Mouse (Mus musculus) adrenal gland, postnatal 0 days (tissue): ENCODE results near the gene Tsen54. TPM values are rescaled to one million over a fixed set of nuclear protein-coding genes. Genes with fewer than 3 reads are reported as not detected.

Source experiments
- microRNA-seq: library from miRNA; unstranded; fragments of <30 nt; microRNA quantifications from one replicate; pipeline ENCODE4, GENCODE M21; 2016; ENCODE audit warnings: borderline replicate concordance; ENCODE audit not compliant: insufficient number of aligned reads
- polyA plus RNA-seq: library from polyadenylated mRNA; unstranded; fragments of >200 nt; fragmentation: Nextera tagmentation; extraction: Ambion mirVana; gene quantifications from 2 replicates; pipeline ENCODE4 v1.2.1, GENCODE M21; 2015

Tsen54 gene
- 15.9 and 20.0 TPM in 2 replicates for polyA plus RNA-seq

DNA sequence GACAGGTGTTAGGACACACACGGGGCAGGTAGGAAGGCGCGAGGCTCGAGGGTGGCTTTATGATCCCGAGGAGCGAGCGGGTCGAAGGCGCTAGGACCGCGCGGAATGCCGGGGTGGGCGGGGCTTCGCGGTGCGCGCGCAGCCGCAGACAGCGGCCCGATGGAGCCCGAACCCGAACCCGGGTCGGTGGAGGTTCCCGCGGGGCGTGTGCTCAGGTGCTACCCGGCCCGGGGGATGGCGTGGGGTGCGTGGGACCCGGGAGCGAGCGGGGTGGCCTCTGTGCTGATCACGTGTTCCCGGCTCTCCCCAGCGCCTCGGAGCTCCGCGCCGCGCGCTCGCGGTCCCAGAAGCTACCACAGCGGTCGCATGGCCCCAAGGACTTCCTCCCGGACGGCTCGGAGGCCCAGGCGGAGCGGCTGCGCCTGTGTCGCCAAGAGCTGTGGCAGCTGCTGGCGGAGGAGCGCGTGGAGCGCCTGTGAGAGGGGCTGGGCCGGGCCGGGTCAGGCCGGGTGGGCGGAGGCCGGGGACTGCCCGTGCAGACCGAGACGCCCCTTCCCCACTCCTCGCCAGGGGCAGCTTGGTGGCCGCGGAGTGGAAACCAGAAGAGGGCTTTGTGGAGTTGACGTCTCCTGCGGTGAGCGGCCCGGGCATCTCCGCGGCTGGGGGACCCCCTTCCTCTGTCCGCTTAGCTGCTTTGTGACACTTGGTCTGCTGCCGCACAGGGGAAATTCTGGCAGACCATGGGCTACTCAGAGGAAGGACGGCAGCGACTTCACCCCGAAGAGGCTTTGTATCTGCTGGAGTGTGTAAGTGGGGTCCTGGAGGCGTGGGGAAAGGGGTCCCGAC, at the start of gene Tsen54:
Gene Tsen54 (plus strand): TSS at position 120 of the 846 bp plus-strand sequence.

DNA sequence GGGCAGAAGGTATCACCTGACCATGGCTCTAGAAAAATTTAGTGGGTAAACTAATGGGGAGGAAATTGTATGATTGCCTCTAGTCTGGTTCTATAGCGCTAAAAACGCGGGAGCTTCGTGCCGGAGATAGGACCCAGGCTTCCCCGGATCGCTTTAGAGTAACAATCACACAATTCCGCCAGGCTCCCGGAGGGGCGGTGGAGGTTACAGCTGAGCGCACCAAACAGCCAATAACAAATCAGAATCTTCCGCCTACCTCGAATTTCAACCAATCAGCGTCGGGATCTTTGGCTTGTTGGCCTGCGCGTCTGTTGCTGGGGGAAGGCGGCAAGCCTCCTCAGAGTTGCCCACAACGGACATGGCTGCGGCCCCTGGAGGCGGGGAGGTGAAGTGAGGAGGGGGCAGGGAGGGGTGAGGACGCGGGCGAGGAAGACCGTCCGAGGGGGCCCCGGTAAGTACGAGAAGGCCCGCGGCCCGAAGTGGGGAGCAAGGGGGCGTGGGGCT, 49.4 kb upstream of the Tsen54 start, which contains the start of gene Tmem94:
Gene Tmem94 (plus strand): TSS at position 331 of the 504 bp plus-strand sequence.

DNA sequence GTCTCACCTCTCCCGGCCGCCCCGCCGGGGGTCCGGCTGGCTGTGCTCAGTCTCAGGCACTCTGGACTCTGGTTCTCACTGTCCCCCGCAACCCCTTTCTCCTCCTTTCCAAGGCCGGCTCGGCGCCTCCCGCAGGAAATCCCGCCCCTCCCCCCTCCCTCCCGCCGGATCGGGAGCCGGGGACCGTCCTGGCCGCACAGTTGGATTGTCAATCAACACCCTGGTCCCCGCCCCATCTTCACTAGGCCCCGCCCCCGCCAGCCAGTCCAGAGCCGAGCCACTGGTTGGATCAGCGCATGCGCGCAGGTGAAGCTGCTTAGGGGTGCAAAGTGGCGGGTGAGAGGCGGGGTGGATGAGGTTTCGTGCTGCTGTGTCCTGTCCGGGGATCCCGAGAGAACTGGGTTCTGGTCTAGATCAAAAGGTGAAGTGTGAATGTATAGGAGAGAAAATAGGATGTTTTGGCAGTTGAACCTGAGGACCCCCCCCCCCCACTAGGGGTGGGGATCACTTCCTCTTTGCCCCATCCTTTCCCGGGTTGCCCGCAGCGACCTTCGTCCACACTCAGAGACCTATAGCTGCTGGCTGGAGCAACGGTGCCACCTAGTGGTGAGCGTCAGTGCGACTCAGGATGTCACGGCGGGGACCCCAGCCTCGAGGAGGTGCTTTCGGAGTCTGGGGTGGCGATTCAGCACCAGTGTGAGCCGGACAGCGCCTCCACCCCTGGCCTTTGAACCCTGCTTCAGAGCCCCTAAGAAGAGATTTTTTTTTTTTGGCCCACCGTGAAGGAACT, 822 bp upstream of the Tsen54 start, which contains the start of gene Caskin2:
Gene Caskin2 (minus strand): TSS at position 133 of the 790 bp plus-strand sequence.

DNA sequence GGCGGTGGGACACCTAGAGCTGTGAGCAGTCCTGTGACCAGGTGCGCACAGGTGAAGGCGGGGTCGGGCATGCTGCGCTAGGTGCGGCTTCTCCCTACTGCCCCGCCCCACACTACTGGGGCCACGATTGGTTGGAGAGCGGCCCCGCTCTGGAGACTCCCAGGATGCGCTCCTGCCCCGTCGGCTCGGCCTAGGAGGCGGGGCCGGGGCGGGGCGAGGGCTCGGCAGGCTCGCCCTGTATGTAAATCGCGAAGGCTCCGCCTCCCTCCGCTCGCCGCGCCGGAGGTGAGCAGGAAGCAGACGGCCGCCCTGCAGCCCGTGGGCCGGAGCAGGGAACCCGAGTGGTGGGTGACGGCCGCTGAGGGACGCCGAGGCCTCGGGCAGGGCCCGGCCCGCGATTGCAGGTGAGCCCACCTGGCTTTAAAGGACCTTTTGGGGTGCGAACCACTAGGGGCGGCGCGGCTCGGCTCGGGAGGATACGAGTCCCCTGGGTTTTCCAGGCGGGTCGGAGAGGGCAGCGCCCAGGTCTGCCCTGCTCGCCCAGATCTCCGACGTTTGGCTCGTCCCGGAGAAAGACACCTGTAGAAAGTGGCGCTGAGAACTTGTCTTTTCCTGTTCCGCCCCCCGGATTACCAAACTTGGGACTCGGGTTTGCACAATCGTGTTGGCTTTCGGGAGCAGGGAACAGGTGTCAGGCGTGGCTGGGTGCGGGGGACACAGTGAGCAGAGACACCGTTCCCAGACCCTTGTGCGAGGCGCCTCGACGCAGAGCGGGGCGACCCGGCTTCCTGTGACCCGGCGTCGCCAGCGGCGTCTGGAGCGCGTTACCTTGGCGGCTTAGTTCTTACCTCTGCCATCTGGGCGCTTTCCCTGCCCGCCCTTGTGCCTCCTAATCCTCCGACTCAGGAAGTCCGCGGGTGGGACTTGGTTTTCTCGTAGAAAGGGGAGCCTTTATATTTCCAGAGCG, 9.5 kb downstream of the Tsen54 start, which contains the start of gene Llgl2:
Gene Llgl2 (plus strand): TSS at position 276 of the 967 bp plus-strand sequence.

DNA sequence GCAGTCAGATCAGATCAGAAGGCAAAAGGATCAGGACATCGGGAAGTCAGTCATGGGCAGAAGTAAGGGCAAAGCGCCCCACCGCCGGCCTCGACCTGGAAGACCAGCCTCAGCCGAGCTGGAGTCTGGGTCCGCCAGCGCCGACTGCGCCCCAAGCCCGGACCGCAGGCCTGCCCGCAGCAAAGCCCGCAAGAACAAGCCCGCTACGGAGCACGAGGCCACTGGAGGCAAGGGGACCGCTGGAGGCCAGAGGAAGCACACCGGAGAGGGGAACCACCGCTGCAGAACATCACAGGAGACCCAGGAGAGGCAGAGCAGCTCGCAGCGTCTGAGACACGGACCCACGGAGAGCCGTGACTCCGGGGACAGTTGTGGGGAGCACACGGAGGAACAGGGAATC, 43.8 kb downstream of the Tsen54 start, which contains the start of gene Myo15b:
Gene Myo15b (plus strand): TSS at position 53 of the 400 bp plus-strand sequence.

Small RNAs within 50 kb of the gene (microRNA-seq; reads per million reads assigned to microRNA genes)
- gene Mir5621: not detected

Other genes starting within 250 kb of the Tsen54 start
- gene Mrps7, start 210.8 kb upstream of the Tsen54 start, polyA plus RNA-seq: 77.5 and 103 TPM in 2 replicates
- gene Gga3, start 210.7 kb upstream of the Tsen54 start, polyA plus RNA-seq: 6.3 and 7.5 TPM in 2 replicates
- 69.5 and 153 TPM in 2 replicates for gene Mif4gd, start 201.8 kb upstream of the Tsen54 start, polyA plus RNA-seq
- gene Slc25a19, start 186.4 kb upstream of the Tsen54 start, polyA plus RNA-seq: 18.8 and 33.0 TPM in 2 replicates
- 77.1 and 89.8 TPM in 2 replicates for gene Grb2, start 106.1 kb upstream of the Tsen54 start, polyA plus RNA-seq
- 11.3 and 18.4 TPM in 2 replicates for gene Tmem94, start 49.3 kb upstream of the Tsen54 start, polyA plus RNA-seq
- 10.1 and 12.8 TPM in 2 replicates for gene Caskin2, start 1.1 kb upstream of the Tsen54 start, polyA plus RNA-seq
- 4.5 and 6.5 TPM in 2 replicates for gene Llgl2, start 9.3 kb downstream of the Tsen54 start, polyA plus RNA-seq
- 0.32 and 1.4 TPM in 2 replicates for gene Myo15b, start 43.7 kb downstream of the Tsen54 start, polyA plus RNA-seq
- gene Smim5, start 85.2 kb downstream of the Tsen54 start, polyA plus RNA-seq: 6.9 and 8.5 TPM in 2 replicates
- gene Smim6, start 97.3 kb downstream of the Tsen54 start, polyA plus RNA-seq: 1.3 and 1.4 TPM in 2 replicates
- 41.6 and 42.6 TPM in 2 replicates for gene Sap30bp, start 118.6 kb downstream of the Tsen54 start, polyA plus RNA-seq
- gene Recql5, start 118.8 kb downstream of the Tsen54 start, polyA plus RNA-seq: 6.3 and 12.8 TPM in 2 replicates
- gene Itgb4, start 160.0 kb downstream of the Tsen54 start, polyA plus RNA-seq: 2.2 and 3.0 TPM in 2 replicates
- 111 and 122 TPM in 2 replicates for gene Galk1, start 198.0 kb downstream of the Tsen54 start, polyA plus RNA-seq
- 1,269 and 1,294 TPM in 2 replicates for gene H3f3b, start 213.2 kb downstream of the Tsen54 start, polyA plus RNA-seq
- 13.7 and 18.1 TPM in 2 replicates for gene Unk, start 215.6 kb downstream of the Tsen54 start, polyA plus RNA-seq